Mouse (Mus musculus): ENCODE data around the gene Atp8a2.

The Atp8a2 gene

DNA sequence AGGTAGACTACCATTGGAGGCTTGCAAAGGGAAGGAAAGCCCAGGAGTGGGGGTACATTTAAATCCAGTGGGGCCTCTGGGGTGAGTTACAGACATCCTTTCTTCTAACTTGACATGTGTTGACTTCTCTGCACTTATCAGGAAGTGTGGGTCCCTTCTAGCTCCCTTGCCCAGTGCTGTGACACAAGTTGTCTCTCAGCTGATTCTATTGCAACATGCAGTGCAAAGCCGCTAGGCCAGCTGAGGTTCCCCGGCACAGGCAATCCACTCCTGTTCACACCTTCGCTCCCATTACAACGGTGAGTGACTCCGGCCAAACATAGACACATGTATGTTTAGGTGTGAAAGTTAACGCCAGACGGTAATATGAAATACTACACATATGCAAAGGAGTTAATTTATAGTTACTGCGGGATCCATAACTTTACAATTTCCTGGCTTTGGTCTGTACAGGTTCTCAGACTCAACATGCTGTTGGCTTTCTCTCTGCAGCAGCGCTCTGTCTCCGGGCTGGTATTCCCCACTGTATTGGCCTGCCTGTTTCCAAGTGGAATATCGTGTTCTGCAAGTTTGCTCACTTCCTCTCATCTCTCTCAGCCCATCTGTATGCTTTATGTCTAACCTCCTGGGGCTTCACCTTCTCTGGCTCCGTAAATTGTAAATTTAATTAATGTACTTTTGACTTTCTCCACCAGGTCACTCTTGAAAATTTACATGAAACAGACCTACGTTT lies 491.5 kb downstream of the Atp8a2 start:
- DNase-seq, result no peak

DNA sequence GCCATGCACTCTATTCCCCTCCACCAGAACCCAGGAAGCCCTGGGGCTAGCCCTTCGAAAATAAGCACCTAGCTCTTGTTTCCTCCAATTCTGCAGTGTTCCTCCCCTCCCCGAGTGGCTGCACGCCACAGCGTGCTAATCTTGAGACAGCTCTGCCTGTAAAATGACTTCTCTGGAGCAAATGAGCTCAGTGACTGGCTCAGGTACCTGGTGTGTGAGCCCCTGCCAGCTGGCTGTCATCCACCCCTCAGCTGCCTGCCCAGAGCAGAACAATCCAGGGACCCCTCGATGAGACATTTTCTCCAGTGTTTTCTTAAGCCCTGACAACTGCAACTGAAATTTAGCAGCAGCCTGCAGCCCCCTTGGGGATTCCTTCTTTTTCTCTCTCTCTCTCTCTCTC lies 495.5 kb downstream of the Atp8a2 start:
- peak; percentile 19 to 30 for DNase-seq

DNA sequence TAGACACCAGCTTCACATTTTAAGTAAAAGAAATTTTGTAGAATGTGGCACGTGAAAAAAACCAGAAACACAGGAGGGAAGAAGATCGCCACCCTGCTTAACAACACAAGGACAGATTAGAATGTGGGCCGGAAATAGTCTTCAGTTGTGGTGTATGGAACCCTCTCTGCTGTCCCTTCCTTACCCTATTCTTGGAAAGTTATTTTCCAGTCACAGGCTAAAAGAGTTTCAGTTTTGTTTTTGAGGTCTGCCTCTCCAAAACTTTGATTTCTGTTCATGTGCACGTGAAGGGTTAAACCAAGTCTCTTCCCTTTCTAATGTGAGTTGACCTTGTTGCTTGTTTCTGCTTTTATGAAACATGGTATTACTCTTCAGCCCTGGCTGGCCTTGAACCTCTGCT lies 501.8 kb downstream of the Atp8a2 start:
- no peak for DNase-seq

DNA sequence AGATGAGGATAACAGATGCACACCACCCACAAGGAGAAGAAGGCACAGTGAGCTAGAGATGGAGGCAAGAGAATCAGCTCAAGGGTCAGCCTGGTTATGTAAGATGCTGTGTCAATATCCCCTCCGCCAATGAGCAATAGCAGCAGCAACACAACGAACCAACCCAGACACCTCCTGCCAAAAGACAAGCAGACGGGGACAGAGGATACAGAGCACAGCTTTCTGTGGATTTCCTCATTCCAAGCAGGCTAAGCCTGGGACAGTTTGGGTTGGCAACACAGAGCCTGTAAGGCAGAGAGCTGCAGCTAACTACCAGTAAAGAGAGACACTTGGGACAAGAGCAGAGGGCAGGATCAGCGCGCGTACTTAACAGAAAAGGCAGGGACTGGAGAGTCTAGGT lies 504.8 kb downstream of the Atp8a2 start:
- no peak for DNase-seq

DNA sequence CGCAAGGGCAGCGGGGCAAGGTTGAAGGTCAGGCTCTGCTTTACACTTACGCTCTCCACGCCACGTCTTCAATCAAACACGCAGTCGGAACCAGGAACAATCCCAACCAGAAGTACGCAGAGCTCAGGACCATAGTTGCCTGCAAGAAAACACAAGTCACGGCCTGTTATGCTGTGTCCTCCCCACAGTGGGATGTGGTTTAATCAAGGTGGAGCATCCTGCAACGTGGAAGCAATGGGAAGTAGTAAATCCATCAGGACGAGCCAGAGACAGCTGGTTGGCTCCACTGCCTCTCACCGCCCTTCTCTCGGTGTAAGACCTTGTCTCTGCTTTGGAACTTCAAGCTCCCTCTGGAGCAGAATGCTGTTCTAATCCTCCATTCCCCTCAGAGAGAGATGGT lies 505.6 kb downstream of the Atp8a2 start:
- DNase-seq, result no peak

DNA sequence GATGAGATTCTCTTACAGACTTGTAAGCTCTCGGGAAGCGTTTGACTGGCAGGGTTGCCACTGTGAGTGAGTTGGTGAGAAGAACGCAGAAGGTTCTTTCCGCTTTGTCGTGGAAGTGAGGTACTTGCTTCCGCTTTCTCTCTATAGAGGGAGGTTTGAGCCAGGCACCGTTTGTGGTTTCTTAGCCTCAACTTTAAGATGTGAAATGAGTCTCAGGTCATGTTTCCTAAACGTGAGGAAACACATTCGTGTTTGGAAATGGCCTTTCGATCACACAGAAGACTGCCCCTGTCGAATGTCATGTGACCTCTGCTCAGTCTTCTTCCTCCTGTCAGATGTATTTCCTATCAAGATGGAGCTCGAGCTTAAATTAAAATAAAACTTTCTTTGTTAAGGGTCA lies 506.0 kb downstream of the Atp8a2 start:
- DNase-seq, result no peak

DNA sequence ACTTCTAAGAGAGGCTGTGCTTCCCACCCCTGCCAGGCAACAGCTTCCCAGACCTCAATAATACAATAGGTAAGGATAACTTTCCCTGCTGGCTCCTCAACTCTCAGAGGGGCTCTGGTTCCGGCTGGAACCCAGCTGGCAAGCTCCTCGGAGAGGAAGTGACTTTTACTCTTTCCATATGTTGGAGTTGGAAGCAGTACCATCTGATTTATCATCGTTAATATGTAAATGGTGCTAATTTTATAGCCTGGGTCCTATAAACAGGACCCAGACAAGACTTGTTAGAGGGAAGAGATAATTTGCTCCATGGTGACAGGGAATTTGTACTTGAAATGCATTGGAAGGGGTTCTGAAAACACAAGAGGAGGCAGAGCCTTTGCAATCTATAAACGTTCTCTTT lies 507.4 kb downstream of the Atp8a2 start:
- DNase-seq, result no peak

DNA sequence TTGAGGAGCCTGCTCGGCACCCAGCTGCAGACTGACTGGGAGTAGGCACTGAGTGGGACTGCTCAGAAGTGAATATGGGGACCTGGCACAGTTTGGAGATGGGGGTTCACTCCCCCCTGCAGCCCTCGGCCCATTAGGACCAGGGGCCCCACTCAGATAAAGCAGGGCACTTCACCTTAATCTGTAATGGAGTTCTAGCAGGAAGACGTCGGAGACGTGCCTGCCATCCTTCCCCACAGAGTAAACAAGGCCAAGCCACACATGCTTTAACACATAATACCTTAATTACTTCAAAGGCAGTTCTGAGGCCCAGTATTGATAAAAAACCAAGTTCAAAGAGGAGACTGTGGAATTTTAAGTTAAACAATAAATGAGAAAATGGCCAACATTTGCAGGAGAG lies 510.8 kb downstream of the Atp8a2 start:
- DNase-seq, result no peak

DNA sequence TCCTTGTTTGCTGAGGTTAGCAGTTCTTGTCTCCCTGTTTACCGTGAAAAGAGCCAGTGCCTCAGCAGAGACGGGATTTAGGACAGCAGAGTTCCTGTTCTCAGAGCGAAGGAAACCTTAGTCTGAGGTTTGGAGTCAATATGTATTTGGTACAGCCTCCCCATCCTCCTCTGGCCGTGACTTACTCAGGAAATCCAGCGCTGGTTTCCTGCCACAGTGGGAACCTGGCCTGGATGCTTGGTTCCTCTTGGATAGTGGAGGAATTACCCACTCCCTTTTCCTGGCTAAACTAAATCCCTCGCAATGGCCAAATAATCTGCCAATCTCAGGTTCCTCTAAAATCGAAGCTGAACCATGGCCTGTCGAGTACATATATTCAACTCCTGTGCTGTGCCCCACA lies 511.6 kb downstream of the Atp8a2 start:
- DNase-seq, result no peak

DNA sequence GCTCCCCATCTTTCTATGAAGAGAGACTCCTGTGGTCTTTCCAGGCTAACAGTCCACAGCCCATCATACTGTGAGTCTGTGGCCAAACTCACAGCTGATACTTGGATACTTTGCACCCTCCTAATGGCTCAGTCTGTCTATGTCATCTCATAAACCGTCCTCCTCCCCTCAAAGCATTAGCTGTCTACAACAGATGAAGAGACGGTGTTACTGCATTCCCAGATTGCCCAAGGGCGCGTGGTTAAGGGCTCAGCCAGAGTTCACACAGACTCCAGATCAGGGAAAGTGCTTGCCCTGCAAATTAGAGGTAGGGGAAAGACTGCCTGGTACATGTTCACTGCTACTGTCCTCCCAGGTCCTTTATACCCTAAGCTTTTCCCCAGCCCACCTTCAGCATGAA lies 515.1 kb downstream of the Atp8a2 start:
- DNase-seq, result no peak

DNA sequence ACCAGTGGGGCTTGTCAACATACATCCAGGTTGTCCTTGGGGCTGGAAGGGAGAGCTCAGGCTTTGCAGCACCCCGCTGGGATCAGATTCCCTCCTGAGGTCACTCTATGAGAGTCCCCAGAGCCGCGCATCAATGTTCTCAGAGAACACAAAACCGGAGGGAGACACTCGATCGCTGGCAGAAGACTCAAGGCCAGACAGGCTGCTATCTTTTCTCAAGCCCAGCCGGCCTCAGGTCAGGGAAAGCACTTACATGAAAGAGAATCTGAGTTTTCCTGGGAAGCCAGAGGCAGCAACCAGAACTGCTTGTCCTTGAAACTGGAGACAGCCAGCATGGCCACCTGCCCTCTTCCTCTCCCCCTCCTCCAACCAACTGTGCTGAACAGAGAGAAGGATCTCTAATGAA lies 519.4 kb downstream of the Atp8a2 start:
- no peak for DNase-seq

DNA sequence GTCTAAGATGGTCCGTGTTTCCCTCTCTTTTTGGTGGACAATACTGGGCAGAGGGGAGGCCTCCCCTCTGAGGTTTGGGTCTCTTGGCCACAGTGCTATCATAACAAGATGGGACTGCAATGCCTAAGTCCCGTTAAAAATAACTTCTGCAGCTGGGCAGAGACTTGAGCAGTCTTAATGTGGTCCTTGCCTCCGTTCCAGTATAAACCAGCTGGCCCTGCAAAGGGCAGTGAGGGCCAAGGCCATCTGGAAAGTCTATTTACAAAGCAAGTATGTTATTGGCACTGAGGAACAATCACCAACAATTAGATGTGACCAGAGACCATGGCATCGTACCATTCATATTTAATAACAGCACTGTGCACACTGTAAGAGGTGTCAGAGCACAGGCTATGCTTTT lies 521.6 kb downstream of the Atp8a2 start:
- no peak for DNase-seq

DNA sequence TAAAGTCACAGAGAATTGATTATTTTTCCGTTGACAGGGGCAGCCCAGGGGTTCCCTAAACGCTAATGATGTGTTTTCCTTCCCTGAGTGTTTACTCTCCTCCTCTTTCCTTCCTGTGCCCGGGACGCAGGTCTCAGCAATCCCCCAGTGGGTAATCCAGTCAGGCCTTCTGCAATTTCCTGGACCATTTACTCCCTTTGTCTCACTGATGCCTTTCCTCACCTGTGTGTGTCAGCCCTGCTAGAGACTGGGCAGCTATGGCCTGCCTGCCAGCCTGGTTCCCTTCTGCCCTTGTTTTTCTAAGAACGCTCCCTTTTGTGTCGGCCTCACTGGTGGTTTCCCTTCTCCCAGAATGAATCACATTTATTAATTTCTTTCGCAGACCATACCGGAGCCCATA lies 522.4 kb downstream of the Atp8a2 start:
- DNase-seq, result no peak

DNA sequence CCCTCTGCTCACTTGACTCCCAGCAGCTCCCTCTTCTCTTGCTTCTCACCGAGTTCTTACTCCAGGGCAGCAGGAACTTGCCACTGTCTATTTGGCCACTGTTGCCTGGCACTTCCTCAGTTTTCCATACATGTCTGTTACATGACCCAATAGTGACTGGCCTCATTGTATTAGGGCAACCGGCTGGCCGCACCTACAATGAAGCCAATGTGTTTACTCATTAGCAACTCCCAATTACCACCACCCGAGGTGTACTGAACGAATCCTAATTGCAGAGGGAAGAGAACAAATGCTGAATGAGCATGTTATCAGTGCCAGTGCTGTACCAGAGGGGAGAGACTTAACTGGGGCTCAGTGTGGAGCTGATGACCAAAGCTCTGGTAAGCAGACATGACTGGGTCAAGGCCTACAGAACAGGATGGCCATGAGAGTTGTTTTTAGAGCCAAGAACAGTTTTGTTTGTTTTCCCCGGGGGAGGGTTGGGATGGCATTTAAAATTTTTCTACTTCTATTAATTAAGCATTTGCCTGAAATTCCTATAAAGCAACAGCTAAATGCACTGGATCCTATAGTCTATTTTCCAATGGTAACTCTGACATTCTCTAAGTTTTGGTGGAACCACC lies 524.0 kb downstream of the Atp8a2 start:
- DNase-seq, result no peak

DNA sequence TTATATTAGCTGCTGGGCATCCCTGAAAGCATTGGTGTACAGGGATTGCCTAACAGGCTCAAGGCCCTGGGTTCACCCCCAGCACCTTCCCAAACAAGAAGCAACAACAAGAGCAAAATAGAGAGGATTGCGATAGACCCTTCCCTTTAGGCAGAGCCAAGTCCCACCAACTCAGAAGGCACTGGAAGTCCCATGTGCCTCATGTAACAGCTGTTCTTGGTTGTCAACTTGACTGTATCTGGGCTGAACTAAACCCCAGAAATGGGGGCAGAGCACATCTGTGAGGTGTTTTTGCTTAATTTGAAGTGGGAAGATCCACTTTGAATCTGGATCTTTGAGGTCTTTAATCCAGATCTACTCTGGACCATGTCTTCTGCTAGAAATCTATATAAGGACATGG lies 539.9 kb downstream of the Atp8a2 start:
- DNase-seq, result no peak

DNA sequence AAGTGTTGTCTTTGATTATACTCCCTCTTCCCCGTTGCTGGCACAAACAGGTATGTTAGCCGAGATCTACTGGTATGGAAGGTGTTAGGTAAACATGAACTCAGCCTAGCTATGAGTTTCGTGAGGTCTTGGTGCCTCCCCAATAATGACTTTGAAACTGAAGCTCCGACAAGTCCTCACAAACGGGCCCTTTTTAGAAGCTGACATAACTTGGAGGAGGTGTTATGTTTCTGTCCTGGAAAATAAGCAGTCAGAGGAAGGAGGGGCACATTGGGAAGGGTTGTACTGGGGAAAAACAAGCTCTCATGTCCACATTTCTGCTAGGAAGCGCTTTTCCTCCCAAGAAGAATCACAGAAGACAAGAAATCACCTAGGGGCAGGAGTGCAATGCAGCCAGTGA lies 540.4 kb downstream of the Atp8a2 start:
- DNase-seq, result no peak

DNA sequence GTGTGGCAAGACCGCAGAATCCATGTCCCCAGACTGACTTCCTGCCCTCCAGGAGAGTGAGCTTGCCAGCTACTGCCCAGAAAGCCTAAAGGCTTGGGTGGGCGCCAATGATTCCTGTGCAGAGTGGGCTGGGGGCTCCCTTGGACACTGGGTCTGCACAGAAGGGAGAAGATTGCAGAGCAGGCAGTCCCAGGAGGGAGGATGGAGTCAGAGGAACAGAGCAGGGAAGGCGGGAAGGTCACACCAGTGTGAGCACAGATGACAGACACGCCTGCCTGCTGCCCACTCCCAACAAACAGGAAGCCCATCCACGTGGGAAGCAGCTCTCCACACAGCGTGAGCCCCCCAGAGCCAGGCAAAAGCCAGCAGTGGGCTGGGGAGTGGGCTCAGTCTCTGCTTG lies 547.6 kb downstream of the Atp8a2 start:
- DNase-seq, result no peak

DNA sequence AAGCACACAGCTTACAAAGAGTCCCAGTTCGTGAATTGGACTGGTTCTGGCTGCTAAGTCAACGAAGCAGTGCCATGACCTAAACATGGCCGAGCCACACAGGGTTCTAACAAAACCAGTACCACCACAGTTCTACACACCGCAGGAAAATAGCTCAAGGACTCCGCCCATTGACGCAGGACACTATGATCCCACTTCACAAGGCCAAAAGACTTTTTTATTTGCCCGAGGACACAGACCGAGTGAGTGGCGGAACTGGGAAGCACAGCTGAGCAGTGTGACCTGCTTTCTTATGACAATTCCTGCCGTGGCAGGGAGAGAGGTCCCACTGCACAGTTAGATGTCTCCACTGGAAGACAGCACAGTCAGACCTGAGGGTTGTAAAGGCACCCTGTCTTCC lies 548.4 kb downstream of the Atp8a2 start:
- no peak for DNase-seq

DNA sequence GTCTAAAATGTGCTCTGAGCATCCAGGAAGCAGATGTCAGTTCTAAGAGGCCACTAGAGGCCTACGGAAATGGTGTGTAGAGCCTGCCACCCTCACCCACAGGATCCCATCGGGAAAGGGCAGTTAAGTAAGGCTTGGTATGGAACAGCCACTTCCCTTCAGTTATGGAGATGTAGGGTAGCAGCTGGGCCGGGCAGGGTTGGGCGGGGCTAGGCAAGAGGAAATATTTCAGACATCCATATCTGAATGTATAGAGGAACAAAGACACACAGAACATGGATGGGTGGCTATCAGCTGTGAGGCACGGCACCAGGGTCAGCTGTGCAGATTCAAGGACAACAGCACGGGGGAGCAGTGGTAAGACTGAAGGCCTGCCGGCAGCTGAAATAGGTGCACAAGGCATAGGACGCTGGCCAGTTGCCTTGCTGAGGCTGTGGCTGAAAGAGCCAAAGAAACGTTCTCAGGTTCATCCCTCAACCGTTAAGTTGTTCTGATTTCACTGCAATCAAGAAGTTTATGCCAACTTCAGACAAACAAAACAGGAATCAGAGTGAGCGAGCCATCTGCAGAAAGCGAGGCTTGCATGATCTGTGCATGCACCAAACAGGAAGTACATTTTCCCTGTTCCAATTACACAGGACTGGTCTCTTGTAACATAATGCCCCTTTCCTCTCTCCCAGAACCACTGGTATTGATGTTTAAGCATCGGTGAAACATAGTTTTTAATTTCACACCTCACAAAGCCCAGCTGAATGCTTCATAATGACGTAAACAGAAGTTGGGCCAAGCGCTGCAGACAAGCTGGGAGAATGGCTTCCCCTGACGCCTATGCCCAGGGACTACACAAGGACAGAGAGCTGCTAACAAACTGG lies 549.9 kb downstream of the Atp8a2 start:
- no peak for DNase-seq

DNA sequence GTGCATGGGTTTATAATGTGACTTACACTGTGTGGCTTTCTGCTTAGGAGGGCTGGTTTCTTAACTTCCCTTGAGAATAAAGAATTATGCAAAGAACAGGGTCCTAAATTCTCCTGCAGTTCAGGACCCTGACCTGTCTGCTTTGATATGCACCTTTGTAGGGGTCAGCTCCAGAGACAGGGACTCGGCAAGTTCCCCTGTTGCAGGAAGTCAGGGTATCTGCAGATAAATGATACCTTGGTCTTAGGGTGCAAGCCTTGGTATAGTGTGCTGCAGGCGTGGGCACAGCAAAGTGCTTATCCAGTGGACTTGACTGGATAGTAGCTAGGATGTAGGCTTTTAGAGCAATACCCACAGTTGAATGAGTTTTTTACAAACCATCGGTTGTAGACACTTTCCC lies 552.1 kb downstream of the Atp8a2 start:
- DNase-seq, result no peak

DNA sequence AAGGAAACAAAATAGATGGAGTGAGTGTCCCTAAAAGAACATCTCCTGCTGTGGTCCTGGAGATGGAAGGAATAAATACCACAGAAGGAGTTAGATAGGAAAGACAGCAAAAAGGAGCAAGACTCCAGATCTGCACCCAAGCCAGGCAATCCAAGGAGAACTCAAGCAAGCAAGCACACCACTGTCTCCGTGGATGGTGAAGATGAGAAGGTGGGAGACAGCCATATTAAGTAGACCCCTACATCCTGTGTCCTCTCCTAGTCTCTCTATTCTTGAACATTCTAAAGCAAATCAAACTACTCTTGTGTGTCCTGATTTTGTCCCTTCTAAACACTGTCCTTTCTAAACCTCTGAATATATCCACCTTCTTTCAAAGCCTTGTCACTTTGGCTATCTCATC lies 552.8 kb downstream of the Atp8a2 start:
- no peak for DNase-seq

DNA sequence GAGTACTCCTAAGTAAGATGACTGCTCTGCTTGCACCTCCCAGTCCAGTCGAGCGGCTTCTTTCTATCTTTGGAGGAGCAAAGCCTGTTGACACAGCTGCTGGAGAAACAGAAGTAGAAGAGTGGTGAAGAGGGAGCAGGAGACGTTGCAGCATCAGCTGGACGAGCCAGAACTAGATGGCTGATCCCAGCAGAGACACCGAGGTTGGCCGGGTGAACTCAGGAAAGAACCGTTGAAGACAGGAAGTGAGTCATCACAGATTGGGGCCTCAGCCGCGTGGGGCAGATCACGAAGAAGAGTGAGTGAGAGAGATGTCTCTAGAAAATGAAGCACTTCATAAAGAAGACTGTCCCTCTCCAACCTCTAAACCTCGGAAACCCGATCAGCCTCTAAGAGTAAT lies 553.4 kb downstream of the Atp8a2 start:
- DNase-seq, result no peak

DNA sequence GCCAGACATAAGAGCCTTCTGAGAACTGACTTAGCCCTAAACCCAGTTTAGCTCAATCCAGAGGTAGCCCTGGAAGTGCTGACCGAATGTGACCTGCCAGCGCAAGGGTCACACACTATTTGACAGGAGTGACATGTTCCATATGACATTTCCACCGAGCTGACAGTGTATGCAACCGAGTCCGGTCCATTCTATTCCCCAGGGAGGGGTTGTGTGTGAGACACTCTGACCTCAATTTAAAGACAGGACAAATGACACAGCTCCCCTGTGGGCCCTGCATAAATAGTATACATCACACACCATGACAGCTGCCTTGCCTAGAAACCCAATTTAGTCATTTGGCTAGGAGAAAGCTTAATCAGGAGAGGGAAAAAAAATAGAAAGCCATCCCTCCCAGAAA lies 555.1 kb downstream of the Atp8a2 start:
- DNase-seq, result no peak
